Mouse (Mus musculus): Measurements from ENCODE around the gene Slc3a1.

The Slc3a1 gene

DNA sequence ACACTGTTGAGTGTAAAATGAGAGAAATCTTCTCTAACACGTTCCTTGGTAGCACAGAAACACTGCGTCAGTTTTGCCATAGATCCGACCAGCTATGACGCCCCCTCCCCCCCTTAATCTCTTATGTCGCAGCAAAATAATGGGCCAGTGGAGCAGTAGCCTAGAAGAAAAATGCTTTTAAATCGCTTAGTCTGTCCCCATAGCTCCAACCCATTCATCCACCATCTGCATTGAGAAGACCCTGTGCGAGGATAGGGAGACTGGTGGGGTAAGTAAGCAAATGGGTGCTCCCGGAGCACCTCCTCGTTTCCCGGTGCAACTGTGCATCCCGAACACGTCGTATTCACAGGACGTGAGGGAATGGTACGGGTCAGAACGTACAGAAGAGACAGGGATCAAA, 61.4 kb downstream of the Slc3a1 start:
- no peak for DNase-seq (ENCODE audit: low read depth)

DNA sequence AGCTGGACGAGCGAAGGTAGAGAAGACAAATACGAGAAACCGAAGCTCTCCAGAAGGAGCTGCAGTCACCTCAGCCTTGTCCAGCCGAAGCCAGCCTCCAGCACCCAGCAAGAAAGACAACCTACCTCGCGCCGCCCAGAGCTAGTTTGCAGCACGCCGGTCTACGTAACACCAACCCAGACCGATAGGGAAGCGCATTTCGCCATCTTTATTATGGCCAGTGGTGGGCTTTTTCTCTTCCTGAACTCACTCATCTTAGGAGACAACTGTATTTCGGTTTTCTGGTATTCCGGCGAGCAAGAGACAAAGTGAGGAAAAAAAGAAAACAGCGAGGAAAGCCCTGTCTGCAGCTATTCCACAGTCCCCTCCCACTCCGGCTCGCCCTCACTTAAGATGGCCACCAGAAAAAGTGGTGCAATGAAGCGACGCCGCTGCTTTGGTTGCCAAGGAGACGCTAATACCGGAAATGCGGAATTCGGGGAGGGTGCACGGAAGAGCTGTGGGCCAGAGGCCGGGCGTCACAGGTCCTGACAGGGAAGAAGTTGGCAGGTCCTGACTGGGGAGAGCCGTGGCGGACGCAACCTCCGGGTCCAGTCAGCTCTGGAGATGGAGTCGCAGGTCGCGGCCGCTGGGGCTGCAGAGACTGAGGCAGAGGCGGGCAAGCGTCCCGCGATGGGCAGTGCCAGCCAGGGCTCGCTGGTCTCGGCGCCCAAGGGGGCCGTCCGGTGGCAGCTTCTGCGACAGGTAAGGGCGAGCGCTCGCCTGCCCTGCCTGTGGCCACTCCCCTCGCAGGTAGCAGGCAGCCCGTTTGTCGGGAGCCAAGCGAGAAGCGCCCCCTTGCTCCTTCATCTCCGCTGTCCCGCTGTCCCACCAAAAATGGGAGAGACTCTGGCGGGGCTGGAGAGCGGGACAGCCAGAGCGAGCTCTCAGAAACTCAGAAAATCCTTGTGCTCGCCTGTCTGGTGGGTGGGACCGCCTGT, 62.2 kb downstream of the Slc3a1 start, which contains the start of the genes Prepl and Camkmt:
Prepl (minus strand) TSS at position 122 of the 980 bp plus-strand sequence.
Camkmt (plus strand) TSS at position 433 of the 980 bp plus-strand sequence.
- DNase-seq (ENCODE audit: low read depth), result peak; percentile 94

DNA sequence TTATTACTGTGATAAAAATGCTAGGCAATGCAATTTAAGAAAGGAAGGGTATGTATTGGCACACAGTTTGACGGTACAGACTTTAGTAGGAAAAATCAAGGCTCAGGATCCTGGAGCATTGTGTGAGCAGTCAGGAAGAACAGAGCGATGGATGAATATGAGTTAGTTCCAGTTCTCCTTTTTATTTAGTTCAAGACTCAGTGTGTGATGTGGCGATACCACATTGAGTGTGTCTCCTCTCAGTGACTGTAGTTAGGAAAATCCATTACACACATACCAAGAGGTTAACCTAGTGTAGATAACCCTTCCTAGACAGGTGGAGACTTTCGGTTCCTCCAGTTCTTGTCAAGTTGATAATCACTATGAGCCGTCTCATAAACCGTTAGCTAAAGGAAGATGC, 63.6 kb downstream of the Slc3a1 start:
- DNase-seq (ENCODE audit: low read depth), result no peak

DNA sequence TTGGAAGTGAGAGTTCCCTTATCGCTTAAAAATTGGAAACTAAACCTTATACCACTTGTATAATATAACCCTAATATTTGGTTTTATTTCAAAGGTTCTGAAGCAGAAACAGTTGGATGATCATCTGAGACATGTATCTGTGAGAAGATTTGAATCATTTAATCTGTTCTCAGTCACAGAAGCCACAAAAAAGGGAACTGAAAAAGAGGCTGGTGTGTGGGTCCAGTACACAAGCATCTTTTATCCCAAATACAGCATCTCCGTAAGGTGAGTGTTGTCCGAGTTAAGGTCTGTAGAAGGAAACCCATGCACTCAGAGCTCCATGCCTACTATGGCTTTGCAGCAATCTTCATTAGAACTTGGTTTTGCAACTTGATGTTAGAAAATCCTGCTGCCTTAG, 68.2 kb downstream of the Slc3a1 start:
- no peak for DNase-seq (ENCODE audit: low read depth)

GRCm38 (mm10) chr17:85098677-85099323, 70.6 kb downstream of the Slc3a1 start:
- DNase-seq (ENCODE audit: low read depth), result no peak

DNA sequence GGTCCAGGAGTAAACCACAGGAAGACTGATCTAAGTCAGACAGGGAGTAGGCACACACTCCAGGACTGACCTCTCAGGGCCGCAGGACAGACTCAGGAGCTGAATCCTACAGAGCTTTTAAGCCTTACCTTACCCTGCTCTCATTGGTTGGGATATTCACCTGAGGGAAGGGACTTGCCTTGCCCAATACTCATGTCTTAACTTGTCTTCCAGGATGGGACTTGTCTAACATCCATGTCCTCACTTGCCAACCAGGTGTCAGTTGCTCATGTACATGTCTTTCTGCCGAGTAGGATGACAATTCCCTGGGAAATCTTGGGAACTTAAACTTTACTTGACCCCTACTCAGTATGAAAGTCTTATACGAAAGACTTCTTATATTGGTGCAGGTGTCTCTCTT, 72.1 kb downstream of the Slc3a1 start:
- DNase-seq (ENCODE audit: low read depth), result no peak

DNA sequence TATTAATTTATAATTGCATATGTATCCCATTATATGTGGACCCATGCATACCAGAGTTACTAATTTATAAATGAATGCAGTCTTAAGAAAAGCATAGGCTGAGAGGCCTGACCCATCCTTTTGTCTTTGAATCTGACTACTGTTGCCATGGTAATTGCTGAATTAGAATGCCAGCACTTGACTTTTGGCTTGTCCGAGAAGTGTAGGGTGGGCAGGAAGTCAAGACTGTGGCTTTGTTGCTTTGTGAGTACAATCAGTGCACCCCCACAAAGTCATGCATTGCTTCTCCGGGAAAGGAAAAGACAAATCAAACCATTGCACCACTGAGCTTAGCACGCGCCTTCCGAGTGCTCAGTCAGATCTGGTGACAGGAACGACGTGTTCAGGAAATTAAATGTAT, 73.6 kb downstream of the Slc3a1 start:
- no peak for DNase-seq (ENCODE audit: low read depth)

DNA sequence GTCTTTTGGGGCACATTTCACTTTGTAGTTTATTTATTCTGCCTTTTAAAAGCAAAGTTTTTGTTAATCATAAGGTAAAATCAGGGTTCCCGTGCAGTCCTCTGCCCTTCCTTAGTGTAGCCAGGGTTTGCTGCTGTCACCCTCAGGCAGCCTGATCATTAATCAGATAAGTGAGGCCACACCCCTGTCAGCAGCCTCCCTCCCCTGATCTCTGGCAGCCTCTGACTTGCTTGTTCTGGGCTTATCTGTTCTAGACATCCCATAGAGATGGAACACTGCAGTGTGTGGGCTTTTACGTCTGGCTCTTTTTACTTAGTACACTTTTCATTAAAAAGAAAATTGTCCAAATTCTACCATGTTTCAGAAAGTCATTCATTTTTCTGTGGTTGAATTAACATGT, 75.1 kb downstream of the Slc3a1 start:
- DNase-seq (ENCODE audit: low read depth), result no peak

- no peak for DNase-seq (ENCODE audit: low read depth)
Measured at GRCm38 (mm10) chr17:85110640-85111039, 82.5 kb downstream of the Slc3a1 start.

GRCm38 (mm10) chr17:85113441-85113840, 85.3 kb downstream of the Slc3a1 start:
- DNase-seq (ENCODE audit: low read depth), result no peak
